8 mouse cellular contexts compared by ENCODE assay signal in genomic region chr3:87795336-87796277, GRCm38 (mm10). TPM values are rescaled to one million over a fixed set of nuclear protein-coding genes. Genes with fewer than 3 reads are reported as not detected.
A peak's percentile ranks its signal among the peaks of the same experiment; 100 is the strongest.
DNase-seq lines count a peak whose midpoint lies in the region; ATAC-seq lines count a peak whose summit lies in the region.

No protein-coding gene starts in this region.

- ATAC-seq in forebrain, embryonic 13.5 days = no peak; the same call in 1 of the 2 replicates
- peak; percentile 50 to 54; a peak in 1 of 4 replicates for ATAC-seq in hematopoietic stem cell, adult 5-6 weeks (replicated peaks in 1 of 2; ENCODE audit: insufficient read depth in 1 of 2, low FRiP score in 2 of 2, low TSS enrichment in 1 of 2, low read depth in 1 of 2, poor library complexity in 2 of 2, severe bottlenecking in 2 of 2)
- no peak for ATAC-seq in monocyte, adult 5-6 weeks (replicated peaks; ENCODE audit: insufficient number of reproducible peaks, low FRiP score, low TSS enrichment, poor library complexity, severe bottlenecking)

- peak; percentile 34 for DNase-seq in NIH3T3 (ENCODE audit: low read depth)
- DNase-seq in c-Kit-positive CD71-positive TER-119-negative erythroid progenitor cells, embryonic 14.5 days (ENCODE audit: low read depth) = peak; percentile 27
- DNase-seq in layer of hippocampus, postnatal 25 days (ENCODE audit: extremely low spot score in 1 of 2, low spot score in 1 of 2) = peak; percentile 36 to 58
- peak; percentile 48 for DNase-seq in lung, postnatal 25 days (ENCODE audit: low spot score)
- DNase-seq in right cerebral cortex, adult 2 months (ENCODE audit: low spot score in 2 of 2) = peak; percentile 40 to 43

- peak overlapping the region; percentile 52 for H3K4me2 ChIP-seq in forebrain, embryonic 13.5 days

- H3K27ac ChIP-seq in forebrain, embryonic 13.5 days = no peak overlapping the region

- peak overlapping the region; percentile 26 for H3K4me3 ChIP-seq in forebrain, embryonic 13.5 days

- H3K27me3 ChIP-seq in forebrain, embryonic 13.5 days = peaks cover 100% of the 10 kb centered on the region

- H3K9ac ChIP-seq in forebrain, embryonic 13.5 days = peak overlapping the region; percentile 22; the same call in 1 of the 2 replicates

- H3K4me1 ChIP-seq in forebrain, embryonic 13.5 days = peaks cover 33% of the 10 kb centered on the region

- H3K9me3 ChIP-seq in forebrain, embryonic 13.5 days (replicated peaks) = no peaks in the 10 kb centered on the region

- WGBS in forebrain, embryonic 13.5 days = 16% methylated on average over 33 of the region's 33 CpGs

- no peaks in the 10 kb centered on the region for H3K36me3 ChIP-seq in forebrain, embryonic 13.5 days (ENCODE audit: poor library complexity, severe bottlenecking)

RNA-seq across cellular contexts. Expression of gene Ntrk1, which starts 0.6 kb away (rescaled TPM):
- 0.53 and 0.88 TPM in 2 replicates for polyA plus RNA-seq in forebrain, embryonic 13.5 days (2015; fragmentation: Nextera tagmentation; extraction: Ambion mirVana)
- total RNA-seq in hematopoietic stem cell, adult 5-6 weeks (2017) = not detected in 2 replicates
- under 1 TPM in 1 of 2 experiments, not detected in 1; 0.39 TPM for total RNA-seq in layer of hippocampus, postnatal 25 days (2021)
- 0.32 TPM in 1 of 3 replicates, not detected in the others for total RNA-seq in monocyte, adult 5-6 weeks (2017)

RNA-seq across cellular contexts. Expression of gene Insrr, which starts 1.1 kb away (rescaled TPM):
- polyA plus RNA-seq in forebrain, embryonic 13.5 days (2015; fragmentation: Nextera tagmentation; extraction: Ambion mirVana) = 0.33 and 0.43 TPM in 2 replicates
- 0.50 and 0.79 TPM in 2 replicates for total RNA-seq in hematopoietic stem cell, adult 5-6 weeks (2017)
- under 1 TPM; 0.09 to 0.10 TPM for total RNA-seq in layer of hippocampus, postnatal 25 days (2021)
- total RNA-seq in monocyte, adult 5-6 weeks (2017) = 0.21 to 0.49 TPM in 2 of 3 replicates, not detected in the other

RNA-seq across cellular contexts. Expression of gene Pear1, which starts 28.5 kb away (rescaled TPM):
- polyA plus RNA-seq in forebrain, embryonic 13.5 days (2015; fragmentation: Nextera tagmentation; extraction: Ambion mirVana) = 4.7 and 4.8 TPM in 2 replicates
- 17.9 and 24.6 TPM in 2 replicates for total RNA-seq in hematopoietic stem cell, adult 5-6 weeks (2017)
- 10 to 100 TPM; 11.1 TPM for total RNA-seq in layer of hippocampus, postnatal 25 days (2021)
- 6.5 to 33.3 TPM (median 10.7 TPM) in 3 replicates for total RNA-seq in monocyte, adult 5-6 weeks (2017)

RNA-seq across cellular contexts. Expression of gene Lrrc71, which starts 47.2 kb away (rescaled TPM):
- 0.35 and 0.58 TPM in 2 replicates for polyA plus RNA-seq in forebrain, embryonic 13.5 days (2015; fragmentation: Nextera tagmentation; extraction: Ambion mirVana)
- 0.06 and 0.40 TPM in 2 replicates for total RNA-seq in hematopoietic stem cell, adult 5-6 weeks (2017)
- total RNA-seq in layer of hippocampus, postnatal 25 days (2021) = 1 to 10 TPM in 1 of 2 experiments, under 1 TPM in 1; 0.44 to 1.2 TPM
- total RNA-seq in monocyte, adult 5-6 weeks (2017) = 0.39 to 1.2 TPM (median 0.53 TPM) in 3 replicates

RNA-seq across cellular contexts. Expression of gene Sh2d2a, which starts 50.9 kb away (rescaled TPM):
- polyA plus RNA-seq in forebrain, embryonic 13.5 days (2015; fragmentation: Nextera tagmentation; extraction: Ambion mirVana) = not detected in 2 replicates
- total RNA-seq in hematopoietic stem cell, adult 5-6 weeks (2017) = 0.44 and 0.74 TPM in 2 replicates
- not detected for total RNA-seq in layer of hippocampus, postnatal 25 days (2021)
- total RNA-seq in monocyte, adult 5-6 weeks (2017) = 64.0 to 201 TPM (median 71.7 TPM) in 3 replicates

Comparison
In these comparisons a context has a peak if more than half of its experiments do, and no peak if none do; other contexts are left out.
1. ATAC-seq: peak in hematopoietic stem cell, adult 5-6 weeks (2 of 2); none in forebrain, embryonic 13.5 days (single experiment) and monocyte, adult 5-6 weeks (single experiment).
2. Peak in every context shown above with its lines, with median percentiles within 50 percentile points of each other: DNase-seq.